Mouse (Mus musculus): ENCODE measurements at regions not wholly inside any gene's neighbourhood (a gene's known extent, or its start where the extent isn't known, plus 50 kb on each side); places are given as distances from the start of the nearest gene placed in this dataset.

- no peaks in the 10 kb centered on the region for H3K36me3 ChIP-seq (ENCODE audit: insufficient read depth)
- H3K27me3 ChIP-seq (ENCODE audit: insufficient read depth, low read length): no peaks in the 10 kb centered on the region
- H3K27ac ChIP-seq (ENCODE audit: low read depth, low read length): no peak overlapping the region
- no peak overlapping the region for H3K4me2 ChIP-seq (ENCODE audit: low read depth)
- H3K9ac ChIP-seq: no peak overlapping the region
- TF ChIP-seq CTCF (IDR thresholded peaks at IDR 0.05; ENCODE audit: low read depth): no peak
- H3K4me3 ChIP-seq (ENCODE audit: low read depth, low read length): no peak overlapping the region
- DNase-seq (no peak), ATAC-seq (no peak)
- no peaks in the 10 kb centered on the region for H3K9me3 ChIP-seq (ENCODE audit: low read length)
- H3K4me1 ChIP-seq (ENCODE audit: insufficient read depth): no peaks in the 10 kb centered on the region
These were observed 1032.0 kb upstream of the Ppp6c start for GRCm38 (mm10) chr2:40258207-40258606.

- no peak for ATAC-seq
- no peaks in the 10 kb centered on the region for H3K27me3 ChIP-seq (ENCODE audit: insufficient read depth, low read length)
- H3K4me3 ChIP-seq (ENCODE audit: low read depth, low read length): no peak overlapping the region
- H3K9ac ChIP-seq: no peak overlapping the region
- DNase-seq: no peak
- no peaks in the 10 kb centered on the region for H3K4me1 ChIP-seq (ENCODE audit: insufficient read depth)
- no peak overlapping the region for H3K4me2 ChIP-seq (ENCODE audit: low read depth)
- no peaks in the 10 kb centered on the region for H3K36me3 ChIP-seq (ENCODE audit: insufficient read depth)
- 72% methylated on average over 1 of the region's 1 CpGs for WGBS
- H3K9me3 ChIP-seq (ENCODE audit: low read length): no peaks in the 10 kb centered on the region
- no peak overlapping the region for H3K27ac ChIP-seq (ENCODE audit: low read depth, low read length)
- no peak for TF ChIP-seq CTCF (IDR thresholded peaks at IDR 0.05; ENCODE audit: low read depth)
These were observed 1023.5 kb upstream of the Ppp6c start for GRCm38 (mm10) chr2:40249639-40250332.

- no peak overlapping the region for H3K4me3 ChIP-seq (ENCODE audit: low read depth, low read length)
- H3K9me3 ChIP-seq (ENCODE audit: low read length): no peaks in the 10 kb centered on the region
- WGBS: 27% methylated on average over 1 of the region's 1 CpGs
- no peak overlapping the region for H3K9ac ChIP-seq
- no peak; the same call in 1 of the 2 replicates for ATAC-seq
- TF ChIP-seq CTCF (IDR thresholded peaks at IDR 0.05; ENCODE audit: low read depth): no peak
- no peaks in the 10 kb centered on the region for H3K4me1 ChIP-seq (ENCODE audit: insufficient read depth)
- H3K27ac ChIP-seq (ENCODE audit: low read depth, low read length): no peak overlapping the region
- H3K27me3 ChIP-seq (ENCODE audit: insufficient read depth, low read length): no peaks in the 10 kb centered on the region
- no peak overlapping the region for H3K4me2 ChIP-seq (ENCODE audit: low read depth)
- no peak for DNase-seq
- no peaks in the 10 kb centered on the region for H3K36me3 ChIP-seq (ENCODE audit: insufficient read depth)
These were observed 997.5 kb upstream of the Ppp6c start for GRCm38 (mm10) chr2:40223708-40224107.

GRCm38 (mm10) chr2:40223259-40223658 is 997.0 kb upstream of the Ppp6c start:
- Histone ChIP-seq H3K9ac (no peak overlapping the region), H3K27ac (ENCODE audit: low read depth, low read length) (no peak overlapping the region), H3K36me3 (ENCODE audit: insufficient read depth) (no peaks in the 10 kb centered on the region), H3K27me3 (ENCODE audit: insufficient read depth, low read length) (no peaks in the 10 kb centered on the region), H3K4me2 (ENCODE audit: low read depth) (no peak overlapping the region), H3K4me3 (ENCODE audit: low read depth, low read length) (no peak overlapping the region), H3K4me1 (ENCODE audit: insufficient read depth) (no peaks in the 10 kb centered on the region), H3K9me3 (ENCODE audit: low read length) (no peaks in the 10 kb centered on the region)
- TF ChIP-seq CTCF (IDR thresholded peaks at IDR 0.05; ENCODE audit: low read depth): no peak
- no peak for DNase-seq
- peak; percentile 45; the same call in 1 of the 2 replicates for ATAC-seq

Data from forebrain, postnatal 0 days (tissue).